Mouse (Mus musculus): ENCODE measurements around the gene Trpc3.

DNA sequence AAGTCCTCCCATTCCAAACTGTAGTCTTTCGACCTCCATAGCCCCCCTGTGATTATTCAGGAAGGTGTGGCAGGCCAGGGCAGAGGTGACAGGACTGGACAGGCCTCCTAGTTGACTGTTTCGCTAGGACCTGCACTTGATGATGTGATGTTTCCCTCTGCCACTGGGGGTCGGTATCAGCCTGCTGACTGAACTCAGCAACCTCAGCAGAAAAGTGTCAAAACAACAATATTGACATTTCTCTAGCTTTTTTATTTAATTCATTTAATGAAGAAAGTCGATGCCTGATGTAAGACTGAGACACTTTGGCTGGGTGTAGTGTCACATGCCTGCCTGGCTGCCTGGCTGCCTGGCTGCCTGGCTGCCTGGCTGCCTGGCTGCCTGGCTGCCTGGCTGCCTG, 54.5 kb downstream of the Trpc3 start:
- TF ChIP-seq CTCF (IDR thresholded peaks at IDR 0.05; ENCODE audit: borderline replicate concordance, extremely low read depth, insufficient read depth, insufficient read length): peak; percentile 82
- TF ChIP-seq POLR2A (IDR thresholded peaks at IDR 0.05; ENCODE audit: borderline replicate concordance, extremely low read depth, insufficient read depth, insufficient read length, poor library complexity, severe bottlenecking): no peak

Data from brain, embryonic 14.5 days (tissue).